Mouse (Mus musculus) ES-E14 (cell line): ENCODE results near the gene Hypk. TPM values are rescaled to one million over a fixed set of nuclear protein-coding genes. Genes with fewer than 3 reads are reported as not detected.

Source experiments
- DNase-seq: peaks from one replicate; pipeline ENCODE4 v3.0.0-alpha.2; 2013; ENCODE audit warnings: low read depth, low spot score
- H3K27ac ChIP-seq: 2 replicates; pipeline ENCODE4 v1.5.1; 2012; ENCODE audit warnings: low read depth, mild to moderate bottlenecking, low read length, moderate library complexity, mixed read lengths; ENCODE audit not compliant: poor library complexity, insufficient read depth, severe bottlenecking
- H3K36me3 ChIP-seq: 2 replicates; pipeline ENCODE4 v1.6.1; 2012; ENCODE audit warnings: mild to moderate bottlenecking, low read length, moderate library complexity, mixed read lengths; ENCODE audit not compliant: control insufficient read depth, poor library complexity, insufficient read depth, severe bottlenecking
- H3K4me1 ChIP-seq, 2 experiments: fragments of 150-350 bp in 1 of 2; sonication (generic) in 1 of 2; 2 replicates each; pipeline ENCODE4 v1.6.1; 2012; ENCODE audit warnings: low read length in 2 of 2, mild to moderate bottlenecking in 1 of 2, mixed read lengths in 1 of 2; ENCODE audit not compliant: control insufficient read depth in 2 of 2, insufficient read depth in 2 of 2, poor library complexity in 1 of 2
- H3K4me3 ChIP-seq, 2 experiments: fragments of 150-350 bp in 1 of 2; sonication (generic) in 1 of 2; 2 replicates each; pipeline ENCODE4 v1.5.1; 2012; ENCODE audit warnings: low read length in 2 of 2, low read depth in 1 of 2, mild to moderate bottlenecking in 1 of 2, mixed read lengths in 1 of 2; ENCODE audit not compliant: insufficient read depth in 1 of 2, poor library complexity in 1 of 2, severe bottlenecking in 1 of 2
- H3K9ac ChIP-seq: 2 replicates; pipeline ENCODE4 v1.6.1; 2012; ENCODE audit warnings: low read depth, mild to moderate bottlenecking, low read length, mixed read lengths; ENCODE audit not compliant: poor library complexity, insufficient read depth, severe bottlenecking
- H3K9me3 ChIP-seq: fragments of 150-350 bp; sonication (generic); 2 replicates; pipeline ENCODE4 v1.6.1; 2012; ENCODE audit warnings: low read depth, mild to moderate bottlenecking, low read length; ENCODE audit not compliant: control insufficient read depth, insufficient read depth
- CHD2 ChIP-seq: IDR thresholded peaks from 2 replicates; pipeline ENCODE4 v1.6.1; 2014; ENCODE audit warnings: mild to moderate bottlenecking, low read depth, low read length, inconsistent platforms
- HCFC1 ChIP-seq: IDR thresholded peaks from 2 replicates; pipeline ENCODE4 v1.6.1; 2012; ENCODE audit warnings: low read length, inconsistent platforms, borderline replicate concordance; ENCODE audit not compliant: insufficient read depth
- MAFK ChIP-seq: IDR thresholded peaks from 2 replicates; pipeline ENCODE4 v1.6.1; 2014; ENCODE audit warnings: mild to moderate bottlenecking, low read depth, low read length, inconsistent platforms; ENCODE audit not compliant: insufficient read depth
- ZC3H11A ChIP-seq: IDR thresholded peaks from 2 replicates; pipeline ENCODE4 v1.6.1; 2012; ENCODE audit warnings: low read depth, mild to moderate bottlenecking, inconsistent platforms, low read length, borderline replicate concordance
- ZNF384 ChIP-seq: IDR thresholded peaks from 2 replicates; pipeline ENCODE4 v1.6.1; 2012; ENCODE audit warnings: low read depth, low read length, inconsistent platforms
- in situ Hi-C, 2 experiments: fragments of 600-800 bp; cut with MboI; formaldehyde crosslinking; loops; one replicate each; pipeline ENCODE4 v1.15.1; 2025; ENCODE audit warnings: low sequenced_read_pairs in 2 of 2, inconsistent platforms in 1 of 2; ENCODE audit not compliant: unreplicated experiment in 2 of 2
- total RNA-seq: library from RNA; depleted of rRNA; stranded (reverse); fragments of 300-350 nt; gene quantifications from 2 replicates; pipeline ENCODE4 v1.2.3, GENCODE M21; 2012

Hypk gene
- total RNA-seq, 1 experiment = 21.5 TPM

DNA sequence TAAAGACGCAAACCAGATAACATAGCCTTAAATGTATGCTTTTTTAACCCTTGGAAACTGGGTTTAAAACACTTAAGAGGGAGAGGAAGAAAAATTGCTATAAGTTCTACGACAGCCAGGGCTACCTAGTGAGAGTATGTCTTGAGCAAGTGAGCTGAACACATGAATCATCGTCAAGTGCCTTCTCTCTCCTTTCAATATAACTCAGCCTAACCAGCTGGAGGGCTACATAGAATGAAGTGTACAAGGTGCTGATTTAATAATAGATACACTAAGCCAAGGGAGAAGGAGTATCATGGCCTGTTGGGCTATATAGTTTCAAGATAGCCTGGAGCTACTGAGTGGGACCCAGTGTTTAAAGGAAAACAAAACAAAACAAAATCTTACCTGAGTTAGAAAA is 34.6 kb upstream of the Hypk start:
- Histone ChIP-seq H3K4me1 (peaks cover 3 to 6% of the 10 kb centered on the region in 2 experiments; a peak in 3 of 4 replicates), H3K27ac (no peak overlapping the region), H3K4me3 (no peak overlapping the region), H3K36me3 (peaks cover 14% of the 10 kb centered on the region), H3K9ac (no peak overlapping the region), H3K9me3 (no peaks in the 10 kb centered on the region)
- in situ Hi-C loops = no loop called here
- TF ChIP-seq ZC3H11A = no peak
- TF ChIP-seq MAFK = no peak
- no peak for DNase-seq

DNA sequence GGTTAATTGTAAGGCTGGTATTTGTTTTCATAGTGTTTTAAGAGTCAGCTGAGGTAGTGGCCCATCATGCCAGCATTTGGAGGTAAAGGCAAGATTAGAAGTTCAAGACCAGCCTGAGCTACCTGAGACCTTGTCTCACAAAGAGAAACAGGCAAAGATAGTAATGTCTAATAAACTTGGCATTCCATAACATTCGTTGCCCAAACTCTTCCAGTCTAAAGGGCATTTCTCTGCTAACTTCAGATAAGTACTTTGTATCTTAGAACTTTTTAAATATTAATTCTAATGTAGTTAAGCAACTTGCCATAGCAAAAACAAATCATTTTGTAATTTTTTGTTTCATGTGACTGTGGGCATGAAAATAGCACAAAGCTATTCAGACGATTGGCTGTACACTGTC is 29.9 kb upstream of the Hypk start:
- Histone ChIP-seq H3K27ac (no peak overlapping the region), H3K4me1 (no peaks in the 10 kb centered on the region), H3K9ac (no peak overlapping the region), H3K36me3 (peaks cover 21% of the 10 kb centered on the region), H3K9me3 (no peaks in the 10 kb centered on the region), H3K4me3 (no peak overlapping the region)
- DNase-seq = no peak
- in situ Hi-C loops = no loop called here
- TF ChIP-seq ZC3H11A (no peak), HCFC1 (no peak), ZNF384 (no peak), CHD2 (no peak), MAFK (no peak)

DNA sequence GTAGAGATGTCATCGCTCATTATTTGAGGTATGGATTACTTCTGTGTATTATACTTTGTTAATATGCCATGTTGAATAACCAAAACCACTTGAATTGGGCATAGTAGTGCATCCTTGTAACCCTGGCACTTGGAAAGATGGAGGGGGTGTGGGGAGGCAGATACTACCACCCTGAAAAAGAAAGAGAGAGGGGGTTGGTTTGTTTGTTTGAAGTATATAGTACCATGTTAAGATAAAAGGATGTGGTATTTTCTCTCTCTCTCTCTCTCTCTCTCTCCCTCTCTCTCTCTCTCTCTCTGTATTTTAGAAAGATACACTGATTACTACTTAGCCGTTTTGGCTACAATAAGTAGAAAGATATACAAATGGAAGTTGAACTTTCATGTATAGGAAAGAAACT is 27.2 kb upstream of the Hypk start:
- Histone ChIP-seq H3K36me3 (peaks cover 24% of the 10 kb centered on the region), H3K27ac (no peak overlapping the region), H3K4me1 (no peaks in the 10 kb centered on the region), H3K9ac (no peak overlapping the region), H3K9me3 (no peaks in the 10 kb centered on the region), H3K4me3 (no peak overlapping the region)
- no peak for DNase-seq
- in situ Hi-C loops = no loop called here
- no peak for TF ChIP-seq HCFC1
- TF ChIP-seq MAFK = no peak
- no peak for TF ChIP-seq ZC3H11A
- TF ChIP-seq ZNF384 = no peak
- TF ChIP-seq CHD2 = no peak

DNA sequence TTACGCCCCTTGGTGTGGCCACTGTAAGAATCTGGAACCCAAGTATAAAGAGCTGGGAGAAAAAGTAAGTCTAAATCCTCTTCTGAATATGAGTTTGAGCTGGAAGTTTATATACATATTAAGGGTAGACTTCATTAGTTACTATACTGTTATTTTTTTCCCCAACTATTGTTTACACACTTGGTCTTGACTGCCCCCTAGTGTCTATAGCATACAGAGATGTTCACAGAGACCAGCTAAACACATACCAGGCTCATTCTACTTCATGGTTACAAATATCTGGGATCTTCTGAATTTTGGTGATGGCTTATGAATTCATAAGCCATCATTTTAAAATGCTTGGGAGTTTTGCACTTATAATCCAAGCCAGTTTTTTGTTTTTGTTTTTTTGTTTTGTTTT is 18.2 kb upstream of the Hypk start:
- no peak for DNase-seq
- Histone ChIP-seq H3K27ac (no peak overlapping the region), H3K4me3 (no peak overlapping the region), H3K9me3 (no peaks in the 10 kb centered on the region), H3K4me1 (no peaks in the 10 kb centered on the region), H3K9ac (no peak overlapping the region), H3K36me3 (peaks cover 45% of the 10 kb centered on the region)
- no peak for TF ChIP-seq ZC3H11A
- TF ChIP-seq HCFC1 = no peak
- no peak for TF ChIP-seq ZNF384
- no peak for TF ChIP-seq MAFK
- no peak for TF ChIP-seq CHD2
- in situ Hi-C loops = no loop called here

DNA sequence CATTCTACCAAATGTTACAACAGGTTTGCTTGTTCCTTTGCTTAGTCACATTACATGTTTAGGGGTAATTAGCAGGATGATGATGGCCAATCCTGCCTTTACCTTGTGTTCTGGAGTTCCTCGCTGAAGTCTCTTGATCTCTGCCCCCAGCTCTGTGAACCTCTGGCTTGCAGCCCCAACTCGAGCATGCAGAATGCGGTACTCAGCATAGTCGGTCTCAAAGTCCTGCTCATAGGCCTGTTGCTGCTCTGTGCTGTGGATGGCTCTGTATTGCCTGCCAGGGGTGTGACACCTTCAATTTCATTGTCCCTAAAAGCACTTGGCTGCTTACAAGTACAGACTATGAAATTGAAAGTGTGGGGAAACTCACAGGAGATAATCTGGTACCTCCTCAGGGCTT is 13.3 kb upstream of the Hypk start:
- no peaks in the 10 kb centered on the region for H3K9me3 ChIP-seq
- in situ Hi-C loops = no loop called here
- no peak for TF ChIP-seq ZNF384
- no peak for TF ChIP-seq CHD2
- no peak for TF ChIP-seq MAFK
- no peak for TF ChIP-seq HCFC1
- TF ChIP-seq ZC3H11A = no peak
- no peak overlapping the region for H3K4me3 ChIP-seq
- no peak for DNase-seq
- no peak overlapping the region for H3K9ac ChIP-seq
- H3K27ac ChIP-seq = no peak overlapping the region
- peaks cover 19% of the 10 kb centered on the region for H3K36me3 ChIP-seq
- H3K4me1 ChIP-seq = no peaks in the 10 kb centered on the region
